Mouse (Mus musculus) layer of hippocampus, postnatal 14 days (tissue): Measurements from ENCODE around the gene Styxl1. TPM values are rescaled to one million over a fixed set of nuclear protein-coding genes. Genes with fewer than 3 reads are reported as not detected.
A peak's percentile ranks its signal among the peaks of the same experiment; 100 is the strongest.

Source experiments
- DNase-seq, 2 experiments: peaks; one replicate each; pipeline ENCODE4 v3.0.0; 2021 to 2022; ENCODE audit warnings: low spot score in 2 of 2, mixed read lengths in 1 of 2
- total RNA-seq, 2 experiments: library from RNA; stranded (reverse); gene quantifications; 2 replicates each; pipeline ENCODE4 v1.2.3; 2021

Gene Styxl1
- total RNA-seq, 2 experiments from 2014 or later: 0.44 TPM; not detected in 1

DNA sequence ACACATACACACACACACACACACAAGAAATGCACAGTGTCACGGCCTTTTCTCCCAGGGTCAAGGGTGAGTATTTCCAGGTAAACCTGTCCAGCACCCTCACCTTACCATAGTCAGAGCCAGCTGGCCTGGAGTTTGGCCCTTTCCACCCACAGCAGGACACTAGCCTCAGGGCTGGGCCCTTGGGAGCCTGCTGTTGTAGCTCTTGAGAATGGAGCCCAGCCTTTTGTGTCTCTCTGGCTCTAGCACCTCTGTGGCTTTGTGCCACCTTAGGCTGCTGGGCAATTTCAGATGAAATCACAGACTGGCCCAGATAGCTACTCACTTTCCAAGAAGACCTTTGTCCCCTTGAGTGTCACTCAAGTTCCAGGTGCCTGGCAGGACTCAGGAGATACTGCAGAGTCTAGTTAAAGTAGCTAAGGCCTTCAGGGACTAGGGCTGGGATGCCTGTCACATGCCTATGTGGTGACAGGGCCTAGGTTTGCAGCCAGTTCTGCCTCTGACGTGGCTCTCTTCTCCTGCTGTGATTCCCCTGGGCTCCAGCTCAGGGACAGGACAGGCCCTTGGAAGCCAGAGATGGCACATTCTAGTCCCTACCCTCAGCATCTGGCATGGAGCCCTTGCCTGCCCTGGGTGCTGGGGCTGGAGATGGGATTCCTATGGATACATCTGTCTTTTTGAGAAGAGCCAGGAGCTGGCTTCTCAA, 51.4 kb downstream of the Styxl1 start:
- no peak for DNase-seq

DNA sequence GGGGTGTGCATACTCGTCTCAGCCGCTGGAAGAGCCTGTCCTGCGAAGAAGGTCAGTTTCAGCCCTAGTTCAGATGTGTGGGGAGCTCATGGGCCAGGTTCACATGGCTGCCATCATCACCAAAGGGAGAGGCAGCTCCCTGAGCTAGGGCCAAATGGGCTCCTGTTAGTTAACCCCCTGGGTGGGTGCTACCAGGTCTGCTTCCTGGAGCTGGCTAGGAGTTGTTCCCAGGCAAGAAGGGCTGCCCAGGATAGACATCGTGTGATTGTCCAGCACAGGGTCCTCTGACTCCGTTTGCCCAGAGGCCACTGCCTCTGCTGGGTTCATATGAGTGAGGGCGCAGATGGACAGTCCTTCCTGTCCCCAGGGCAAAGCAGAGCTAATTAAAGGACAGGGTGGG, 52.2 kb downstream of the Styxl1 start:
- DNase-seq: no peak

DNA sequence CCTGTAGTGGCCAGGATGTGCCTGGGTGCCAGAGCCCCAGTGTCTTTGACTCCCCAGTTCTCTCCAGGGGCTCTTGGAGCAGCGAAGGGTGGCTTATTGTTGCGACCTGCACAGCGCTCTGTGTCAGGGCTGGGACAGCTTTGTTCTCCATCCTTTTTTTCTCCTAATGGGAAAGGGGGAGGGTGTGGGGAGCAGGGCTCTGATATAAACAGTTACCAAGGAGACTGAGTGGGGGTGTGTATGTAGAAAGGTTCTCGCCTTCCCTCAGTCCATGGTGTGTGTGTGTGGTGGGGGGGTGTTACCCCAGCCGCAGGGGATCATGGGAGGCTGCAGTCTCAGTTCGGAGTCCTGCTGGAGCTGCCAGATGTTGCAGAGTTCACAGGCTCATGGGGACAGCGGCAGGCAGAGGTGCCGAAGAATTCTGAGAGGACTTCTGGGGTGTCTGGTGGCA, 52.8 kb downstream of the Styxl1 start:
- DNase-seq: peak; percentile 44 to 45

DNA sequence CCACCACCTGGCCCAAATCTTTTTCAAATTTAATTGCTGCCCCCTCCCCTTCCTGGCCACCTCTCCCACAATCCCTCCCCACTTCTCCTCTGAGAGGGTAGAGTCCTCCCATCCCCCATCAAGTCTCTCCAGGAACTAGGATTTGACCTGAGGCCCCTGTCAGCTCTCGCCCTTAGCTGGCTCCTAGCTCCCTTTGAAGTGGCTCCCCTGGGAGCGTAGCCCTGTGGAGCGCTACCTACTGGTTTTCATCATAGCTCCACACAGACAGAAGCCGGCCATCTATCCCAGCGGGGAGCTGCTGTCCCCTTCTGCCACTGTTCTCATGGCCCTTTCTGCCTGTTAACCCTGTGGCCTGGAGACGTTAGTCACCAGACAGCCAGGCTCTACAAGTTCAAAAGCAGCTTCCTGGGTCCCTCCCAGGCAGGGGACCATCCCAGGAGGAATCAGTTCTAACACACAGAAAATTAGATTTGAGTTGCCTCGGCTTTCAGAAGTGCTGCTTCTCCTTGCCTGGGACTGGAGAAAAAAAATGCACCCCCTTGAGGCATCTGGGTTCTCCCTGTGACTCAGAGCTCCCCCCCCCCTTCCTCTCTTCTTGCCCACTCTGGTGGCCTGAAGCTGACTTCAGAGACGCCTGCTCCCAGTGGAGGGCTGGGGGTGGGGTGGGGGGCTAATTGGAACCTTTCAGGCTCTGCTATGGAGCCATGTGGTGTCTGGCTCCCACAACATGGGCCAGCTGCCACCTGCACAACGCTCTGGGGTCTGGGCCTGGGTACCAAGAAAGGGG, 53.5 kb downstream of the Styxl1 start:
- DNase-seq: no peak

DNA sequence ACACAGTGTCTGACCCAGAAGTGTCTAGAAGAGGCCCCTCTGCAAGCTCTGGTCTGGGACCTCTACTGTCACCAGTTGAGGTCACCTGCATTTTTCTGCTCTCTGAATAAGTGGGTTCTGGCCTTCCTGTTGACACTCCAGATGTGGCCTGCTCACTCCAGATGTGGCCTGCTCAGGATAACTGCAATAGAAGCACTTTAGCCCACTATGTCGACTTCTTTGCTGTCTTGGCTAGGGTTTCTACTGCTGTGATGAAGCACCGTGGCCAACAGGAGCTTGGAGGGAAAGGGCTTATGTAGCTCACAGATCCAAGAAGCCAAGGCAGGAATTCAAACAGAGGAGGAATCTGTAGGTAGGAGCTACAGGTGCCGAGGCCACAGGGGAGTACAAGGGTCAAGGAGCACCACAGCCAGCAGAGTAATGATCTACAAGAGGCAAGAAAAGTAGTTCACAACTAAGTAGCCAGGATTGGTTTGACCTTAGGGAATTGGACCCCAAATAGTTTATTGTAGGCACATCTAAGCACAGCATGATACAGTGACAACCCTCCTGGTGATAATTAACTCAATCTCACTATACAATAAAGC, 54.9 kb downstream of the Styxl1 start:
- no peak for DNase-seq

DNA sequence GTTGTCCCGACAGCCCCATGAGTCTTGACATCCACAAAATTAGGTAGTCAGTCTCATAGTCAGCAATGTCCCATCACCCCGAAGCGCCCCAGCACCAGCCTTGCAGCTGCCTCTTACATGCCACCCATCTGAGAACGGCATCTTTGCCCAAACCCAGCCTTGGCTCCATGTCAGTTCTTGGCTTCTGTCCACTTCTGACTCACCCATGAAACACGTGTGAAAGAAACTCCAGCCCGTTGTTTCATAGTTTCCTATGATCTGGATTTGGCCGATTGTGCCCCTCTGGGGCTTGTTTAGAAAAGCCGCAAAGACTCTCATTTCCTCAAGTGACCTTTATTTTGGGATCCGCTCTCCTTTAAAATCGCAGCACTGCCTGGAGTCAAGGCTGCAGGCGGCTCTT, 56.1 kb downstream of the Styxl1 start:
- DNase-seq: peak; percentile 54 to 55

DNA sequence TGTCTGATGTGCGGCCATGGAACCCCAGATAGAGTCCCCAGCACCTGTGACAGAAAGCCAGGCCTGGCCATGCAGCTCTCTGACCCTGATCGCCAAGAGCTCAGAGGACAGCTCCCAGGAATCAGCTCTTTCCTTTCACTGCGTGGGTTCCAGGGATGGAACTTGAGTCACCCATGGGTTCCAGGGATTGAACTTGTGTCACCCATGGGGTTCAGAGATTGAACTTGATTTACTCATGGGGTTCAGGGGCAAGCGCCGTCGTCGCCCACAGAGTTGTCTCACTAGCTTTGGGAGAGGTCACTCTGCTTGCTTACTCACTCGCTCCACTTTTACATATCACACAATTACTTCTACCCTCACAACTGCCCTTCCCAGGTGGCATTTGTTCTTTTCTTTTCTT, 57.1 kb downstream of the Styxl1 start:
- DNase-seq: no peak

DNA sequence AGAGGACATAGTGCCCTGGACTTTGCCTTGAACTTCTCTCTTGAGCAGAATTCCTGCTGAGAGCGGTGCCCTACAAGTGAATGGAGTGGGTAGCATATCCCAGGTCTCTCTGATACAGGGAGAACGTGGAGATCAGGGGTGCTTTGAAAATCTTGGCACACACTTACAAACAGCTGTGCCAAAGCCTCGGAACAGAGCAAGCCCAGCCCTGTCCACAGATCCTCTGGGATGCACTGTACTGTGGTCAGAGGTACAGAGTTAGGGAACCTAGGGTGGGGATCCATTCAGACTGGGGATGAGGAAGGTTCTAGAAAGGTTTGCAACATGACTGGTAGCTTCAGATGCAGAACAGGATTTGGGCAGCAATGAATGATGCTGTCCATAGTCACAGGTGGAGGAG, 58.1 kb downstream of the Styxl1 start:
- no peak for DNase-seq

DNA sequence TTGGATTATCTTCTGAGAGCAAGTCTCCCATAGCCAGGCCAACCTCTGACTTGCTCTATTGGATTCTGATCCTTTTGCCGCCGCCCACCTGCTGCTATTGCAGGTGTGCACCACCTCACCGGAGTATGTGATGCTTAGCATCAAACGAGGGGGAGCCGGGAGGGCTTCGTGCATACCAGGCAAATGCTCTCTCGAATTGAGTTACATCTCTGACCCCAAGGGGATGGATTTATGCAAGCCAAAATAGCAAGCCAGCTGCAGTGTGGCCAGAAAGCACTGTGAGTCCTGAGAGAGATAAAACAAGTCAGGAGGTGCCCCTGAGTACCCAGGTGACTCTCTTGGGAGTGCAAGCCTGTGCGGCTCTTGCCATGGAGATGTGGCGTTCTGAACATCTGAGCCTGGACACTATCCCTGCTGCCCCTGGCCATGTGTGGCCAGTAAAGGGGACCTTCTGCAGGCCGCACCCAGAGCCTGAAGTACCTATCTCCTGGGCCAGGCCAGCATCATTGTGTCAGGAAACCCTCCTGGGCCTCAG, 58.5 kb downstream of the Styxl1 start:
- no peak for DNase-seq

DNA sequence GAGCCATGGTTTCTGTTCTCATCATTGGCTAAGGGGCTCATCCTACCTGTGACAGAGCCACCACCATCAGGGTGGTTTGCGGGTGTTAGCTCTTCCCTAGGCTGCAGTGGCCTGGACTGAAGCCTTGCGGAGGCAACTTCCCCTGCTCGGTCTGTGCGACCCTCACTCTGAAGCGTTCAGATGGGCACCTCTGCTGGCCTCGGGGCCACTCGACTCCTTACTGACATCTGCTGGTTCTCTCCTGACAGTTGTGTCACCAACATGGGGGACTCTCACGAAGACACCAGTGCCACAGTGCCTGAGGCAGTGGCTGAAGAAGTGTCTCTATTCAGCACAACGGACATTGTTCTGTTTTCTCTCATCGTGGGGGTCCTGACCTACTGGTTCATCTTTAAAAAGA, 62.6 kb downstream of the Styxl1 start:
- no peak for DNase-seq

DNA sequence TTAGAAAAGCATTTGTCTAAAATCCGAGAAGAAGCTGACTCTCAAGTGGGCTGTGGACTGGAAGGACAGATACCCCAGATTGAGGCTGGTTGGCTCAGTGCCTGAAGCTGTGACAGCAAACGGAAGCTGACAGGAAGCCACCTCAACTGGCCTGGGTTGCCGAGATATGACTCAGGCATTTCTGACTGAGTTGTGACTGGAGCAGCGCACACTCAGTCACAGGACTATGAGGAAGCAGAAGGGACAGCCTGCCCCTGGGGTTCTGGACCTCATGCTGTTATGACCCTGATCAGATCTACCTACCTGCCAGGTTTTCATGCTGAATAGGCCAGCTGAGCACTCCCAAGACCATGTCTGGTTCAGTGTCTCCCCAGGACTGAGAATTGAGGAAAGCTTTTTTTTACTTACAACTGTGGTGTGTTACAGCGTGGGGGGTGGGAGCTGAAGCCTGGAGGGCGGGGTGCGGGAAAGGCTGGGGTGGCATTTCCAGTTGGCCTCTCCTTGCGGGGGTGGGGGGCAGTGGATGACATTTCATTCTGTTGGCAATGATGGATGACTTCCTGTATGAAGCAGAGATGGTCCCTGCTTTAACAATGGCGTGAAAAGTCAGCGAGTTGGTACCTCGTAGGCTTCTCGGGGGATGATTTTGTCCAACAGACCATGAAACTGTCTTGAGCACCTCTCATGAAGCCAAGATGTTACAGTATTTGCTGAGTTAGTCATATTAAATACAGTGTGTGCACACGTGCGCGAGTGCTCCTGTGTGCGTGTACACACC, 64.6 kb downstream of the Styxl1 start:
- DNase-seq: peak; percentile 42 to 53

DNA sequence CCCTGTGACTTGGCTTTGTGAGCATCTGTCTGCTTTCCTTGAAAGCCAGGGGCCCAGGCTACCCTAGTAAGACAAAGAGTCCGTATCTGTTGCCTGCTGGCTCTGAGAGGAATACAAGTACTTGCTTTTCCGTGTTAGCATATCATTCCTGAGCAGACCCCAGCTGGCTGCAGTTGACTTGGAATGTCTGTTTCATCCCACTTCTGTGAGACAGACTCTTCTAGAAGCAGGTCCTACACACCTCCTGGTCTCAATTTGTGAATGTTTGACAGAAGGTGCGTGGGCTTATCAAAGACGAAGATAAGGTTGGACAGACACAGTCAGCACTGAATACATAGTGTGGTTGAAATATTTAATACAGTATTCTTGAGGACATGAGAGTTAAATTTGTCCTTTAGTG, 65.4 kb downstream of the Styxl1 start:
- peak in 1 of 2 experiments; percentile 78 for DNase-seq

DNA sequence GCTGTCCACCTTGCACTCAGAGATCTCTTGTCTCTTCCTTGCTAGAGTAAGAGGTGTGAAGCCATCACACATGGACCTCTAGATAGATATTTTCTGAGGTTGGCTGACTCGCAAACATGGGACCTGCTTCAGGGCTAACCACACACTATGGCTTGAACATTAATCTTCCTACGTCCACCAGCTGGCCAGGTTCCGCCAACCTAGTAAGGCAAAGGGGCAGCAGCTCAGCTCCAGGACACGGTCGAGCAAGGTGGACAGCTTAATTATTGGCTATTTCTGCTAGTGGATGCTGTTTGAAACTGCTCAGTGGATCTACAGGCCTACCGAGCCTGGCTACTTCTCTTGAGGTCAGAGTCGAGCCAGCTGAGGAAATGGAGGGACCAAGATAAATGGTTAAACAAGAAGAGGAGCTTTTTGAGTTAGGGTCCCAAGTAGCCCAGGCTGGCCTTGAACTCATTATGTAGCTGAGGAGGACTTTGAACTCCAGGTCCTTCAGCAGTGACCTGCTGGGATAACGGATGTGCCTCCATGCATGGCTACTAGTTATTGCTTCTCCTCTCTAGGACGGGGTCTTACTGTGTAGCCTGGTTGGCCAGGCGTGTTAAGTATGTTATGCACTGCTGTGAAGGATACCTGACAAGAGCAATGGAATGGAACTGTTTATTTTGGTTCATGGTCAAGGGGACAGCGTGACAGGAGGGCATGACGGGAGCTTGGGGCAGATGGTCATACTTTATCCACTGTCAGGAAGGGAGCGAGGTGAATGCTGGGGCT, 66.4 kb downstream of the Styxl1 start:
- DNase-seq: no peak

DNA sequence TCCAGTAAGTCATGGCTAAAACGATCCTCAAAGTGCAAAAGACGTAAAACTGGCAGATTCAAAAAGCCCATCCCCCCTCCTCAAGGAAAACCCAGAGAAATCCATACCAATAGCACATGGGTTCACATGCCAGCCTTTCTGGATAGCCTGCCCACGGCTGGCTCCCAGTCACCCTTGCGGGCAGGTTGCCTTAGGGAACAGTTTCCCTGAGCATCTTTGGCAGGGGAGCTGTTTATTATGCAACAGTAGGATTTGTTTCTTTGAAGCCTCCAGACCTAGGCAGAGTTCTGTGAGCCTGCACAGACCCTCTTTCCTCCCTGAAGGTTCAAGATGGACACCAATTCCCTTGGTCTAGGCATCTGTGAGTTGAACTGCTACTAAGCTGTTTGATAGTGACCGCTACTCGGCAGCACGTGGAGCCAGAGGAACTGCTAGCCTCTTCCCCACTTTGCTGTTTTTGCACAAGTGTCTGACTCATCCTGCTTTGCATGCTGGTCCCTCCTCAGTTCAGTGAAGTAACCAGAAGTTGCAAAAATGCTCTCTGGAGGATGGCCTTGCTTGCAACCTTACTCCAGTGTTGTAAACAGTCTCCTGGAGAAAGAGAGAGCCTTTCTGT, 67.5 kb downstream of the Styxl1 start:
- no peak for DNase-seq

DNA sequence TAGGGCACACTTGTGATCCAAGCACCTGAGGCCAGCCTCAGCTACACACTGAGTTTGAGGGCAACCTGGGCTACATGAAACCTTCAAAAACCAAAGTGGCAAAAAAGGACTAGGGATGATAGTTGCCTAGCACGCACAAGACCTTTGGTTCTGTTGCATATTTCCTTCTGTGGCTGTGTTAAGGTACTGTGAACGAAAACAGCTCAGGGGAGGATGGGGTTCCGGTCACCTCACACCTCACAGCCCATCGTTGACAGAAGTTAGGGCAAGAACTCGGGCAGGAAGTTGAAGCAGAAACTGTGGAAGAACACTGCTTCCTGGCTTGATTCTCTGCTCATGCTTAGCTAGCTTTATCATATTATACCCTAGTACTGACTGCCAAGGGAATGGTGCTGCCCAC, 68.5 kb downstream of the Styxl1 start:
- no peak for DNase-seq

DNA sequence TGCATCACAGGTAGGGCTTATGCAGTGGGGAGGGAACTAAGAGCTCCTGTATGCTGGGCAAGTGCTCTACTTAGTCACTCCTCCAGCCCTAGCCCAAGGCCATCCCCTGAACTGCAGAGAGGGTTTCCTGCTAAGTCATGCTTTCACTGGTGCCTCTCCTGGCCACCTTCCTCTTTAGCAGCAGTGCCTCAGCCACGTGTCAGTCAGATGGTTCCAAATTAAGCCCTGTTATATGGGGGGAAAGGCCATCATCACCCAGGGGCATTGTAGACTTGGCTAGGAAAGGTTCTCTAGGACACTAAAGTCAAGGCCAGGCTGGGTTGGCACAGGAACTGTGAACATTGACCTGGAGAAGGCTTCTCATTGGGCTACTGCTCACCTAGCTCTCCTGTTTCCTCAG, 70.3 kb downstream of the Styxl1 start:
- DNase-seq: no peak

DNA sequence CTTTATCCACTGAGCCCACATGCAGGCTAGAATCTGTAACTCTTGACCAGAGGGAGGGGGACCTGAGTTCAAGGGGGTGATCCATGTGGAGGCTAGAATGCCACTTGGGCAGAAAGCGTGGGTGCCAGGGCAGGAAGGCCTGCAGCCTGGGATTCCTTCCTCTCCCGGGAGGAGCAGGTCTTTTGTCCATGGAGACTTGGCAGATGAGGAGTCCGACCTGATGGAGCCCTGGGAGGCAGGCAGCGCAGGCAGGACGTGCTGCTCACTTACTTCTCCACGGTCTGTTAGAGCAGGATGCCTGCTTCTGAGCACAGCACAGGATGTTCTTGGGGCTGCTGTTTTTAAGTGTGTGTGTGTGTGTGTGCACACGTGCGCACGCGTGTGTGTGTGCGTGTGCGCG, 71.1 kb downstream of the Styxl1 start:
- no peak for DNase-seq

DNA sequence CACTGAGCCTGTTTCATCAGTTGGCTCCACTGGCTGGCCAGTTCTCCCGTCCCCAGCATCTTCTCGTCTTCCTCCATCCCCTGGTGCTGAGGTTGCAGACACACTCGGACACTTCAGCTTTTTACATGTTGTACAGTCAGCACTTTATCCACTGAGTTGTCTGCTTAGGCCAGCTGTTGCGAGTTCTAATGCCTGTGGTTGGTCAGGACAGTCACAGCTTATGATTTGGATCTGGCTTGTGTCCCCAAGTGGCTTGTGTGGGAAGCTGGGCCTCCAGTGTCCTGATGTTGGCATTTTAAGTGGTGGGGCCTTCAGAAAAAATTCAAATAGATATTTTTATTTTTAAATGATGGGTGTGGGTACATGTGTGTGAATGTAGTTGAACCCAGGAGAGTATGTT, 72.8 kb downstream of the Styxl1 start:
- DNase-seq: no peak

DNA sequence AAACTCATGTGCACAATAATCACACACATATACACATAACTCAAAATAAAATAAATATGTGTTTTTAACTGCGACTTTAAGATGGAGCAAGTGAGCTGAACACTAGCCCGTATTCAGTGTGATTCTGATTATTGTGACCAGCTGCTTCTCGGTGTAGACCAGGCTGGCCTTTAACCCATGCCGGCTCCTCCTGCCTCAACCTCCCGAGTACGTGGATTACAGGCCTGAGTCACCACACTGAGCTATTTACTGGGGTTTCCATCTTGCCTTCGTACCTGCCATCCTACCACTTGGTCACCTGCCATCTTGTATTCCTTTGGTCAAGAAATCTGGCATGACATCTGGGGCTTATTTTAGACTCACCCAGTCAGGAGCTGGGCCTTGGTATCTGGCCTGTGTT, 74.8 kb downstream of the Styxl1 start:
- no peak for DNase-seq

DNA sequence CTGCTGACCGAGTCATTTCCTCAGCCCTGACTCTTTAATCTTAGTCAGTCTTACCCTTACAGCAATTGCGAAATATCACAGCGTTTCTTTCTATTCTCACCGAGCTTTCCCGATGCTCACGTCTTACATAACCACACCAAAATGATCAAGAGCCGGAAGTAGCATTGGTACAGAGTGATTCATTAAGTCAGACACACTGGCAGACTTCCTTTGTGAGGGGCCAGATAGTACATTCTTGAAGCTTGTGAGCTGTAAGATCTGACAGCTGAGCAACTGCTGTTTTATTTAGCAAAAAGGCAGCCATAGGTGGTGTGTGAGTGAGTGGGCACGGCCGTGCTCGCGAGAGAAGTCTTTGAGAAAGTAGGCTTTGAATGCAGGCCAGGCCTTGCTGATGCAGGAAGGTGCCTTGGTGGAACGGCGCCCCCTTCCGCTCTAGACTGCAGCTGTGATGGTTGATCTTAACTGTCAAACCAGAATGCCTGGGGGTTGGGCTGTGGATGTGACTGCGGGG, 75.4 kb downstream of the Styxl1 start:
- peak; percentile 39 to 56 for DNase-seq
